Mouse (Mus musculus) adrenal gland, postnatal 25 days (tissue): ENCODE measurements at regions not wholly inside any gene's neighbourhood (a gene's known extent, or its start where the extent isn't known, plus 50 kb on each side); places are given as distances from the start of the nearest gene placed in this dataset.
A peak's percentile ranks its signal among the peaks of the same experiment; 100 is the strongest.

Source experiments
- DNase-seq: peaks from one replicate; pipeline ENCODE4 v3.0.0; 2021; ENCODE audit warnings: mixed read lengths

DNA sequence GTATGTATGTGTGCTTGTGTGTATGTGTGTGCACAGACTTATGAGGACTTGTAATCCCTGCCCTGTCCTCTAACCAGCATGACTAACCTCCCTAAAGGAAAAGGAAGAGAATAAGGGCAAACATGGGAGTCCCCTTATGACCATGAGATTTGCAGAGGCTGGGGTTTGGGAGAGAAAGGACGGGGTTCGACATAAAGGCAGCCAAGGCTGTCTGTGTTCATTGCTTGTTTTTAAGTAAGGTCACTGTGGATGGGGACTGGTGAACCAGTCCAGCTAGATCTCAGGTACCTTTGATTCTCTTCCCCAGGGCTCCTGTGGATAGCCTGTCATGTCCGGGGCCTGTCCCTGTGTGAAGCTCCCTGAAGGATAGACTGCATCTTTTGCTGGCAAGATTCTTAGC, 55.6 kb downstream of the Irf2bp2 start:
- DNase-seq = no peak

- peak; percentile 79 for DNase-seq
Observed at GRCm38 (mm10) chr8:126536928-126537618, 56.7 kb downstream of the Irf2bp2 start.

DNA sequence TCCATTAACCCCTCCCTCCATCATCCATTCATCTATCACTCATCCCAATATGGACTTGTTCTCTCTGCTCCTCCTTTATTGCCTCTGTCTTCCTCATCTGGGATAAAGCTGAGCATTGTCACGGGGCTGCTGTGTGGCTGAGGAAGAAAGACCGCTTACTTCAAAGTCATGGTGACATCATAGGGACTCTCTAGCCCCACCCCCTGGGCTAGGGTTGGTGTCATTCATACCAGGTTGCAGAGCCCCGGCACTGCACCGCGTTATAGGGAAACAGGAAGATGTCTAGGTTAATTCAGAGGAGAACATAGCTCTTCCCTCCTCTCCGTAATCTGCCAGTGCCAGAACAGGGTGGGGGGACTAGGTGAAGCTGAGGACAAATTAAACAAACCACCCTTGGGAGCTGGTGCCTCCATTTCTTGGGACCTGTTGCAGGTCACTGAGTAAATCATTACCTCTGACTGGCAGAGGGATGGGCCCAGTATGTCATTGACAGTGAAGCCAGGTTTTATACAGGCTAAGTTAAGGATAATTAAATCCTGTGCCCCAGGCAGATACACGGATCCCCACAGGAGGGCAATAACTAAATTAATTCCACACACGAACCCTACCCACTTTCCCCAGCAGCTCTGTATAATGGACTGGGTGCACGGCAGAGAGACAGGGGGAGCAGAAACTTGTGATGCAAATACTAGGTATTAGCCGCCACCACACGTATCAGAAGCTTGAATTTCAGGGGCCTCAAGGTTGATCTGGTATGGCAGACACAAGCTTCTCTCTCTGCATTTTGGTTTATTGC, 57.5 kb downstream of the Irf2bp2 start:
- DNase-seq = no peak

- no peak for DNase-seq
Observed at GRCm38 (mm10) chr8:126532284-126532974, 57.6 kb upstream of the Tarbp1 start.

- DNase-seq = no peak
Observed at GRCm38 (mm10) chr8:126531459-126531858, 56.6 kb upstream of the Tarbp1 start.

DNA sequence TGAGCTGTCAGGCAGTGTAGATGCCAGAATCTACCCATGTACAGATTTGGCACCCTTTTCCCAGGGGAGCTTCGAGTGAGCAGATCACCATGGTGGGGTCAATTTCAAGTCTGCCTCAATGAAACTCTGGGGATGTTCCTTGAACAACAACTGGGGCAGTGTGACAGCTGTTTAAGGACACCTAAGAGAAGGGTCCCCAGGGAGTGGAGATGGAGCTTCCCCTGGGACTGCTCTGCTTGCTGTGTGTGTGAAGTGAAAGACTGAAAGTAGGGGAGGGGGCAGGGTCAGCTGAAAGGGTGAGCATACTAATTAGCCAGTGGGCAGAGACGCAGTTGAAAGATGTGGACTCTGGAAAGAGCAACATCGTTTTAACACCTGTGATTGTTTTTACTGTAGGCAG, 54.5 kb upstream of the Tarbp1 start:
- DNase-seq = no peak

GRCm38 (mm10) chr8:126528434-126529080, 53.7 kb upstream of the Tarbp1 start:
- DNase-seq = no peak

GRCm38 (mm10) chr8:126526864-126527571, 52.2 kb upstream of the Tarbp1 start:
- peak; percentile 52 for DNase-seq

- no peak for DNase-seq
Observed at GRCm38 (mm10) chr8:126525575-126525974, 50.7 kb upstream of the Tarbp1 start.
